Mouse (Mus musculus): ENCODE results near the gene Socs2.
A peak's percentile ranks its signal among the peaks of the same experiment; 100 is the strongest.

Gene Socs2

DNA sequence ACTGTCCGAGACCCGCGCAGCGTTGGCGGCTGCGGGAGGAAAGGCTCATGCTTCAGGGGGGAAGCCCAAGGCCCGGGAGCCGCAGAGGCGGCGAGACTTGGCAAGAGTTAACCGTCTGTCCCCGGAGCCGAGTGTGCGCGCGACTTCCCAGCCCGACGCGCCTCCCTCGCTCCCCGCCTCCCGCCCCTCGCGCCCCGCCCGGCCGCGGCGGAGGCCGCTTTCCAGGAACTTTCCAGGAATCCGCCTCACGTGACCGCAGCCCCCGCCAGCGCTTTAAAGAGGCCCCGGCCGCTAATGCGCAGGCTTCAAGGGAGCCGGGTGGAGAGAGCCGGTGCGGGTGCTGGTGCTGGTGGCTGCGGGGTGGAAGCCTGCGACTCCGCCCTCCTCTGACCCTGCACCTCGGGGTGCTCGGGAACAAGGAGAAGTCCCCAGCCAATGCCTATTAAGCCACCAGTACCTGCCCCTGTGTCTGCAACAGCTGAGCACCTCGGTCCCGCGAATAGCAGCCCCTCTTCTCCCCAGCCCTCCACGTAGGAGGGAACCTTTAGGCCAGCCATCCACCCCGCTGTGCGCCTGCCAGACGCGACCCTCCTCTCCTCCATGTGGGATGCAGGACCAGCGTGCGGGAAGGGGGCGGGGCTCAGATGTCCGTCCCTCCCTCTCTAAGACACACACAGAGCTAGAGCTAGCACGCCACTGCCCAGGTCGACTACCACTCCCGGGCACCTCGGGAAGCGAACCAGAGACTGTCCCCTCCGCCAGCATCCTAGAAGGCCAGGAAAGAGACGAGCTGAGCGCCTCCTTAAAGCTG lies at the start of gene Socs2:
Socs2 (minus strand) TSS at position 496 of the 811 bp plus-strand sequence.
- DNase-seq (ENCODE audit: low spot score in 2 of 2): peak; percentile 68 to 76

DNA sequence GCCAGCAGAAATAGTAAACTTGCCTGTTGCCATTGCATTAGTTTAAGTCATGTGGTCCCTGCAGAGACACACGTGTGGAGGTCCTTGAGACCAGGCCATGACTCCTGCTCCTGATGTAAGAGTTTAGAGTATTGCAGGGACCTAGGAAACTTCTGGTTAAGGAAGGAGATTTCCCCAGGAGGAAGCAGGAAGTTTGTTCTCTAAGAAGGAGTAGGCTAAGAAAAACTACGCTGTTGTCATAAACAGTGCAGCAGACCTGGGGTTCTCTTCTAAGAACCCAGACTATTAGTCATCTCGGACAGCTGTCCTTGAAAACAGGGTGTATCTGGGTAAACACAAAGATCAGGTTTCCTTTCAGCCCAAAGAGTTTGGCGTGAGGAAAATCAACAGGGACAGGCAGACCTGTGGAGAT lies 48.5 kb upstream of the Socs2 start:
- DNase-seq (ENCODE audit: low spot score in 2 of 2): no peak

DNA sequence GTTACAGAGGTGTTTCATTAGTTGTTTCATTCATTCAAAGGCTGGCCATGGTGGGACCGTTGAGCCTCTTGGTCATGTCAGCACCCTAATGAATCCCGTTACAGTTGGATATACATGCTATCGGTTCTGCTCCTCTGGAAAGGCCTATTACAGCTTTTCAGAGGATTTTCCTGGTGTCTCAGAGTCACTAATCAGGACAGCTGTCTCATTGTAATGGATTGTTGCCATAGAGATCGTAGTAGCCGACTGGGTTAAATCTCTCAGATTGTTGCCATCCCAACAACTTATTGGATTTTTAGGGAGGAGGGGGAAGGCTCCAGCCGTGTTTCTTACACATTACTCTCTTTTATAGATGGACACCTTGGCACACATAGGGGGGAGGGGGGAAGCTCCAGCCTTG lies 47.5 kb upstream of the Socs2 start:
- no peak for DNase-seq (ENCODE audit: low spot score in 2 of 2)

DNA sequence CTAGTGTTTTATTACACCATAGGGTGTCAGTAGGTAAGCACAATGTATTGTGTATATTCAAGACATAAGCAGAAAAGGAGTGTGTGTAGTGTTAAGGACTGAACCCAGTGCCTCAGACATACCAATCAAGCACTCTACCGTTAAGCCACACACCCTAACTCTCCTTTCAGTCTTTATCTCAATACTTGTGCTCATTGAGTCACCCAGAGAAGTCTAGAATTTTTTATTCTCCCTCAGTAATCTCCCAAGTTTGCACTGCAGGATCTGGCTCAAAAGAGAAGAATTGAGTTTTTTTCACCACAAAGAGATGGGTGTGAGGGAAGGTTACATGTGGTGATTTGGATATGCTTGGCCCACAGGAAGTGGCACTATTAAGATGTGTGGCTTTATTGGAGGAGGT lies 45.3 kb upstream of the Socs2 start:
- no peak for DNase-seq (ENCODE audit: low spot score in 2 of 2)

DNA sequence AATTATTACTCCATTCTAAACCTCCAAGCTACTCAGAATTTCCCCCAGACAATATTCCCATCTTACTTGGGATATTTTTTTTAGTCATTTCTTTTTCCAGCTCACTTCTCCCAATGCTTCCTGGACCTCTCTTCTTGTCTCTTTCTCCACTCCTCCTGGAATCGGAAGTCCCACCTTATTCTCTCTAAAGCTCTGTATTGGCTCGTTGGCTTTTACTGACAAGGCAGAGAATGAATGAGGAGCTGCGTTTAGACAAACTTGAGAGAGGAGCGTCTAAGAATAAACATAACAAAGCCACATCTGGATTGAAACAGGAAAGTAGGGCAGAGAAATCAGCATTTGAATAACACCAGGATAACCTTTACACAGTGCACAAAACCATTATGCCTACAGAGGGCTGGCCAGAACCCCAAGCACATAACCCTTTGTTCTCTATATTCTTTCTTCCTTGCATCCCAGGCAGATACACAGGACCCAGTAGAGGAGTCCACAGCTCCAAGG lies 44.1 kb upstream of the Socs2 start:
- DNase-seq (ENCODE audit: low spot score in 2 of 2): no peak

DNA sequence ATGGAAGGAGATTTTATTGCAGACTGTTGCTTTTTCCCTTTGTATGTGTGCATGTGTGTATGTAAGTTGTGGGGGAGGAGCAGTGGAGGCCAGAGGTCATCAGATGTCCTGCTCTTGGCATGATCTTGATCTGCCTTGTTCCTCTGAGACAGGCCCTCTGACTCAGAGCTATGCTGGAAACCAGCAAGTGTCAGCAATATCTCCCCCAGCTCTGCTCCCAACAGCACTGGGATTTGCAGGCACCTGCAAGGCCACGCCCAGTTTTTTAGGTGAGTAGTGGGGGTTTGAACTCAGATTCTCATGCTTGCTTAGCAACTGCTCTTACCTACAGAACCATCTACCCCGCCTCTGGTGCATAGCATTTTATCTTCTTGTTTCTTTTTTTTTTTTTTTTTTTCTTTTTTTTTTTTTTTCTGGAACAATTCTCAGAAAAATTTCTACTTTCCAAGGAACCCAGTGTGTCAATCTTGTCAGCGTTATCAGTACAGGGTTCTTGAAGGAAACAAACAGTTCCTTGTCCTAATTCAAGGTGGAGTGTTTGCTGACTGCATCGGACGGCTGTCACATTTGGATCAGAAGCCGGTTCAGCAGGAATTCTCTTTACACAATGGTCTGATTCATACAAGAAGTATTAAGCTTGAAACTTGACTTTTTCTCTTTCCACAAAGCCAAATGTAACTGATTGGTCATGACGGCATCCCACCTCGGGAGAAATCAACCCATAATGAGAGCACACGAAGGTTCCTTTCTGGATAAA lies 41.2 kb upstream of the Socs2 start:
- DNase-seq (ENCODE audit: low spot score in 2 of 2): no peak

DNA sequence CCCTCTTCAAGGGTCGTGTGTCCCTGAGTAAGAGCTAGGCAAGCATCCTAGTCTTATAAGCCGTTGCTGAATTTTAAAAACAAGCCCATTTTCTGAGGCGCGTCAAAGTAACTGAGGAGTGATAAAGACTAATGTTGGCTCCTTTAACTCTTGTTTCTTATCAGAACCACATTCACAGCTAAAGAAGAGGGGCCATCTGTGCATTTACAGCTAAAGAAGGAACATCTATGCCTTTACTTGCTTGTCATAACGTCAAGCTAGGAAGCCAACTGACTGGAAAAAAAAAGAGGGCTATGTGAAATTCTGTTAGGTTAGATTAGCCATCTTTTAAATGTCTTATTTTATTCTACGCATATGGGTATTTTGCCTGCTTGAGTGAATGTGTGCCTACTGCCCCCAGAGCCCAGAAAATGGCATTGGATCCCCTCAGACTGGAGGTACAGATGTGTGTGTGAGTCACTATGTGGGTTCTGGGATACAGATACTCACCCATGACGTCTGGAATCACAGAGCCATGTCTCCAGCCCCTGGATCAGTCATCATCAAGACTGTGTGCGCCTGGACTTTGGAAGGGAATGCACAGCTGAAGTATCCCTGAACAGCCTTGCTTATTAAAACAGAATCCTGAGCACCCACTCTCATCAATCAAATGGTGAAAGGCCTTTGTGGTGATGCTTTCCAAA lies 40.5 kb upstream of the Socs2 start:
- no peak for DNase-seq (ENCODE audit: low spot score in 2 of 2)

DNA sequence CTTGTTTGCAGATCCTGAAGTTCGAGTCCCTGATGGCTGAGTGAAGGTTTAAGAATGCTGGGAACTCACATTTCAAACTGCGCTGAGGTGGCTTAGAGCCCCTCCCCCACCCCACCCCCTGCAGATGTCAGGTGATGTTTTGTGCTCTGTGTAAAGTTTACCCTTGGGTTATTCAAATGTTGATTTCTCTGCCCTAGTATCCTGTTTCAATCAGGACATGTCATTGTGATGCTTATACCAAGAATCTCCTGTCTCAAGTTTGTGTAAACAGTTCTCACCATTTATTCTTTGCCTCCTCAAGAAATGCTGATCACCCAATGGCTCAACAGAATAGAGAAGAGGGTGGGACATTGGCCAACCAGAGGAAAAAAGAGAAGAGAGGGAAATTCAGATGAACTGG lies 39.1 kb upstream of the Socs2 start:
- DNase-seq (ENCODE audit: low spot score in 2 of 2): no peak

DNA sequence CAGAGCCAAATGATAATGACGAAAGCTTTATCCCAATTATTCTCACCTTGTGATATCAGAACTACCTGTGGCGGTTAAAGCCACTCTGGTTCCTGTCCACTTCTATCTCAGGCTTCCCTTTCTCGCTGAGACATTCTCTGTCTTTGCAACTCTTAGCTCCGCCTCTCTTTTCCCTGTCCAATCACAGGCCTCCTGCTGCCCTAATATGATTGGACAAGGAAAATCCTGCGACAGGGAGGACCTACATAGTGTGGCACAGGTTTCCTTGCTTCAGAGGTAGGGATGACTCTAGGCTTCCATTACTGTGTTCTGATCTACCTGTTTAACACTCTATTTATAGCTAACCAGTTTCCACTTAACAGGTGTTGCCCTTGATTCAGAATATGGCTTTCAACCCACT lies 36.3 kb upstream of the Socs2 start:
- DNase-seq (ENCODE audit: low spot score in 2 of 2): no peak

DNA sequence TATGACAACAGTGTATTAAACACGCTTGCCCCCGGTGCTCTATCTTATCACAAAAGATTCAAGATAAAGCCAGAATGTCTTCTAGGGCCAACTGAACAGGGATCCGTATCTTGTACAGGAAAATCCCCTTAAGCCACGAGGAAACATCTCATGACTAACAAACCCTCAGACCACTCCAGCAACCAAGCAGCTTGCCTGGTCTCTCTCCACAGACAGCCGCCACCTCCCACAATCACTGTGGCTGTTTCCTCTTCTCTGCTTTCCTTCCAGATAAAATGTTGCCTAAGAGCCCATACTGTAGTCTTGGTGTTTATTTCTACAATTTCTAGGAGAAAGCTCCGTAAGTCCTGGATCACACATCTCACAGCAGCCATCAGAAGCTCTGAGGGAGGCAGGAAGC lies 32.1 kb upstream of the Socs2 start:
- DNase-seq (ENCODE audit: low spot score in 2 of 2): no peak

DNA sequence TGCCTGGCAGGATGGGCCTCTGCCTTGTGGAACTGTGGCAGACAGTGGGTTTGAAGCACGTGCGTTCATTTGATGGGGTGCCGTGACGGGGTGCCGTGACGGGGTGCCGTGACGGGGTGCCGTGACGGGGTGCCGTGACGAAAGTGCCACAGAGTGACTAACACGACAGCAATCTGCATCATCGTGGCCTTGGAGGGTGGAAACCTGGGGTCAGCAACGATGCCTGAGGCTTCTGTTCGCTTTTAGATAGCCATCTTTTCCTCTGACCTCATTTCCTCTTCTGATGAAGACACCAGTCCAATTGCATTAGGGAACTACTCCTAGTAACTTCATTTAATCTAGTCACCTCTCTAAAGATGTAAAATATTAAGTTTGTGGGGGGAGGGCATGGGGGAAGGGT lies 31.0 kb upstream of the Socs2 start:
- DNase-seq (ENCODE audit: low spot score in 2 of 2): no peak

DNA sequence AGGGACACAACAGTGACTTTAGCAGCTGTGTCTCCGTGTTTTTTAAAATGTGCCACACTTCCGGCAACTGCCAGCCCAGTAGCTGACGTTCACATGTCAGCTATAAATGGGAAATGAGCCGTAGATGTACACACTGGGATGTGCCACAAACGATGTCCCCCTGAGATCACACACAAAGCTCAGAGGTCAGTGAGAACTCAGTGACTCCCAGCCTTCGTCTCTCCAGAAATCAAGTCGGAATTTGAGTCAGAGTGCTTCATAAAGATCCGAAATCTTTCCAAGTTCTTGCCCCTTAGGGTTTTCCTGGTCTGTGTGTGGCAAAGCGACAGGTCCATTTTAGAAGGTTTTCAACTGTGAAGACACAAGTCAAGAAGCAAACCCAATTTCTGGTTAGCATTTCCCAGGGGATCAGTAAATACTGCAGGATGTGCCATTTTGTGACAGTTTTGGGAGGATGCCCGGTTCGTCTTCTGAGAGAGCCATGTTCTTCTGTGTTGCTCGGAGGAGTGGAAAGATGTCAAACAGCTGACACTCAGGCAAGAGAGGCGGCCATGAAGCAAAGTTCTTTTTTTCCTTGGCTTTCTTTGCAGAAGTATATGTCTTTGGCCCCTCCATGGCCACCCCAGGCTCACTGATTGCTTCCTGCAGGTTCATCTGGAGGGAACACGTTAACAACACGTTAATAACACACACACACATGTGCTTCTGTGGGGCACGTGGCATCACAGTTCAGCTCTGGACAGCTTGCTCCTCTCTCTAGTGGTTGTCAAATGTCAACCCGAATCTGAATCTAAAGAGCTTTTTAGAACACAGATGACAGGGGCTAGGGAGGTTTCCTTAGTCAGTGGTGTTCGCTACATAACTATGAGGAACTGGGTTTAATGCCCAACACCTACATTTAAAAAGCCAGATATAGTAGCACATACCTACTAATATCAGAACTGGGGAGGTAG lies 28.4 kb upstream of the Socs2 start:
- DNase-seq (ENCODE audit: low spot score in 2 of 2): no peak

DNA sequence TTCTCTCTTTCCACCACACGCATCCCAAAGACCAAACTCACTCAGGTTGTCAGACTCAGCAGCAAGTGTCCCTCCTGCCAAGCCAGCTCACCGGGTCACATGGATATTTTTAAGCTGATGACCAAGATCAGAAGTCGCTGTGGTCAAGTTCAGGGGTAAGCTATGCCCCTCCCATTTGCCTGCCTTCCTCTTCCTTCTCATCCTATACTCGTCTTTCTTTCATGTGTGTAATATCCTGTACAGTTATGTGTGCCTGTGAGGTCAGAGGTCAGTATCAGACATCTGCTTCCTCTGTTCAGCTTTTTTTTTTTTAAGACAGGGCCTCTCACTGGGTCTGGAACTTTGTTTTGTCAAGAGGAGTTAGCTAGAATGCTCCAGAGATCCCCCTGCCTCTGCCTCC lies 25.4 kb upstream of the Socs2 start:
- DNase-seq (ENCODE audit: low spot score in 2 of 2): no peak

DNA sequence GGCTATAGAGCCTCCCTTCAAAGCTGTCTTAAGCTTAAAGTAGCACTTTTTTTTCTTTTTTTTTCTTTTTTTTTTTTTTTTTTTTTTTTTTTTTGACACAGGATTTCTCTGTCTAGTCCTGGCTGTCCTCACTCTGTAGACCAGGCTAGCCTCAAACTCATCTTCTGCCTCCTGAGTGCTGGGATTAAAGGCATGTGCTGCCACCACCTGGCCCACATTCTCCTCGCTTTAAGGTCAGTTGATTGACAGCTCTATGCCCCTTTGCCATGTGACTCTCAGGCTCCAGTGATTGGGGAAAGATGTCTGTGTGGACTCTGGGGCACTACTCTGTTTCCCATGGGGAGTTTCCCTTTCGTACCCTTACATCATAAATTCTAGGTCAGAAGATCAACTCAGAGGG lies 23.6 kb upstream of the Socs2 start:
- DNase-seq (ENCODE audit: low spot score in 2 of 2): no peak

DNA sequence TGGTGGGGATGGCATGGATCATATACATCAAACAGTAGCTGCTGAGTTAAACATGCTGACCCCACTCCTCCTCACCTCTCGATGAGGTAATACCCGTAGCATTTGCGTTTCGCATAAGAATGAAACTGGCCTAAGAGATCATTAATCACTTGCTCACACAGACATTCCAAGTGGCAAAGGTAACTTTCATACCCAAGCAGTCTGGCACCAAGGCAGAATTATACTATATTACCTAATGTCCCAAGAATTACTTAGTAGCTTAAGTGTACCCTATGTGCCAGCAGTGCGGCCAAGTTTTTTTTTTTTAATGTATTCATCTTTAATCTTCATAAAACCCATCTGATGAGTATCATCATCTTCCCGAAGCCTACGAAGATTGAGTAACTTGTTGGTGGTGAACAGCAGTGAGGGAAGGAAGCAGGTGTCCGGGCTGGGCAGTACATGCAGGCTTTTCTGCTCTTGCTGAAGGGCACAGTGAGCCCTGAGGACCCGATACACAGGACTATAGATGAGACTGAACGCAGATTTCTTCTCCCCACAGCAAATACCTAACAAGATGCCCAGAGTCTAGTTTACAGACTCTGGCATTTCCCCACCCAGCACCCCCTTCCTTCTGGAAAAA lies 22.8 kb upstream of the Socs2 start:
- no peak for DNase-seq (ENCODE audit: low spot score in 2 of 2)

DNA sequence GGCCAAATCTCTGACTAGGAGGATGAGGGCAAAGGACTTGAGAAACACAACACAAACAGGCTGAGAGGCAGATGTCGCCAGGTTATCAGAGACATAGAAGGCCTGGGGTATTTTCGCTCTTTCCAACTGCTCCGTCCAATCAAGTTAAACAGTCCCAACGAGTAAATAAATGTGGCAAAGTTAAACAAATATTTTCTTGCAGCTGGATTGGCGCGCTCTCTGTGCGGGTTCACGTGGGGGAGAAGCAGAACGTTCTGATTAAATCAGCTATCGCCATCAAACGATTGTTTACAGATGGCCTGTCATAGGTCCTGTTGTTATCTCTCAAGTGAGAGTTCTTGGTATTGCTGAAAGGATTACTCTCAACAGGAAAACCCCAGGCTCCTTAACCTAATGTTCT lies 22.0 kb upstream of the Socs2 start:
- no peak for DNase-seq (ENCODE audit: low spot score in 2 of 2)

DNA sequence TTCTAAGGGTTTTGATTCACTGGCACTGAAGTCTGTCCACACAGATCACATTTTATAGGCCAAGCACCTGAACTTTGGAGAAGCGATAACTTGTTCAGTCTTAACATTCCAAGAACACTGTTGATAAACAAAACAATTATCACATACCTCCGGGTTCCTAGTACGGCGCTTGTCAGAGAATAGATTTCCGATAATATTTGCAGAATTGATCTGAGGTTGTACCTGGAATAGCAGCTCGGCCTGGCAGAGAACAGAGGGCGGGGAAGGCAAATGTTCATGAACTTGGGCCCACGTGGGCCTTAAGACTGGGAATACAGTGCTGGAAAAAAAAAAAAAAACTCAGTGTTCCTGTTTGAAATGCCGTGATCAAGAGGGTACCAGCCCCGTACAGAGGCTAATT lies 13.3 kb upstream of the Socs2 start:
- no peak for DNase-seq (ENCODE audit: low spot score in 2 of 2)

DNA sequence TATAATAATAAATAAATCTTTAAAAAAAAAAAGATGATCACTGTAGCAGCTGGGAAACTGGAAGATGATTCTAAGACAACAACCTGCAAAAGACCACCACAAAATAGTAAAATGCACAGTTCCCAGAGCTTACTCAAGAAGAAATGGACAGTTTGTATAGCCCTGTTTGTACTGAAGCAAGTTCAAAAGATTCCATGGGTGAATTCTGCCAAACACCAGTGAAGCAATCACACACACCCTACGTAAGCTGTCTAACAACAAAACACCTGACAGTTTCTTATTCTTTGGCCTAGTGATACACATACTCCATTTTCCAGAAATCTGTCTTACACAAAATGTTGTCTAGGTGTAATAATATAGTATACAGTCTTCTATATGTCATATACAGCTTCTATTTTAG lies 12.1 kb upstream of the Socs2 start:
- no peak for DNase-seq (ENCODE audit: low spot score in 2 of 2)

DNA sequence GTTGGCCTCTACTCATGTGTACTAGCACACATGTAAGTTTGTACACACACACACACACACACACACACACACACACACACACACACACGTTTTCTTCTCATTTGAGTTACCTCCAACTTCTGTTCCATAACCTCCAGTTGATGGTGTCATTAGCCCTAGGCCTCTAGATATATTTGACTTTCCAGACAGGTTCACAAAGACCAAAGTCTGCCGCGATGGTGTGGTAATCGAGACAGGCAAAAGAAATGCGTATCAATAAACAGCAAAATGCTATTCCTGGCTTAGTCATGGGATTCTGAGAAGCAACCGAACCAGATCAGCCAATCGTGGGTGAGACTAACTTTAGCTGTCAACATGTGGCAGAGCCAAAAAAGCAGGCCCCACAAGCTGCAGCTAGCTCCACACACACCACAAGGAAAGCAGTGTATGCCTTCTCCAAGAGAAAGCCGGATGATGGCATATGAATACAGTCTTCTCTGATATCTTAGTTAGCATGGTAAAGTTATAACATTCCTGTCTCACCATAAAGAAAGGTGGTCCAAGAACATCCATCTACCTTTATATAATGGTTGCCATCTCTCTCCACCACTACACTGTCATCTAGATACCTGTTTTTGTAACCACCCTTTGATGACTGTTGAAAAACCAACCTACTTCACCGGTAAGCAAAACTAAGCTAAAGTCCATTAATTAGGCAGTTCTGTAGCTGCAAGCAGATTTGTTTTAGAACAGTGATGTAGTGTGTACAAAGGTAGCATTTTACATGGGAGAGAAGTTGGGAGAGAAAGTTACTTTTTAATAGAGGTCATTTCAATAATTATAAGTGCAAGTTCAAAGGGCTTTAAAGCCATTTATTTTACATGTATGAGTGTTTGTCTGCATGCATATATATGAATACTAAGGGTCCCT lies 9.5 kb upstream of the Socs2 start:
- DNase-seq (ENCODE audit: low spot score in 2 of 2): no peak

DNA sequence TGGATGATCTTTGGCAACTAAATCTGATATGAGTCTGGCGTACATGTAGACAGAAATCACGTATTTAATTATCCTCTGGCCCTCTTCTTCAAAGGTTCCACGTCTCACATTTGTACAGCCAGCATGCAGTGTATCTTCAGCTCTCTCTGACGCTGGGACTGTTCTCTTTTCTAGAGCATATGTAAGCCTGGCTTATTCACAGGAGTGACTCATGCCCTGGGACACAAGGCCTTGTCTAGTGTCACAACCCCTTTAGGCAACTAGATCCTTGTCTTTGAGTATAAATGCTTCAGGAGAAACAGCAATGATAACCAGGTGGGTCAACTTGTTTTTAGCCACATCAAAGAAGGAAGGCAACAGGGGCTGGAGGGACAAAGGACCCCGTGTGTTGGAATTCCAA lies 5.7 kb upstream of the Socs2 start:
- DNase-seq (ENCODE audit: low spot score in 2 of 2): no peak
